Mouse (Mus musculus) neural tube, embryonic 13.5 days (tissue): ENCODE data around the gene Ltbr. TPM values are rescaled to one million over a fixed set of nuclear protein-coding genes. Genes with fewer than 3 reads are reported as not detected.

Source experiments
- ATAC-seq: fragments of 200-750 bp; cut with Nextera tagmentation; 2 replicates; pipeline ENCODE4 v1.8.0; 2017; ENCODE audit warnings: low read depth, mild to moderate bottlenecking, moderate TSS enrichment, moderate library complexity
- H3K27ac ChIP-seq: fragments of 300-500 bp; sonication (generic); replicated peaks from 2 replicates; pipeline ENCODE4 v1.5.1; 2015; ENCODE audit warnings: moderate library complexity, mild to moderate bottlenecking, inconsistent platforms
- H3K27me3 ChIP-seq: fragments of 300-500 bp; sonication (generic); 2 replicates; pipeline ENCODE4 v1.6.1; 2015; ENCODE audit warnings: mild to moderate bottlenecking, inconsistent platforms
- H3K36me3 ChIP-seq: fragments of 300-500 bp; sonication (generic); 2 replicates; pipeline ENCODE4 v1.6.1; 2015; ENCODE audit warnings: mild to moderate bottlenecking, inconsistent platforms
- H3K4me1 ChIP-seq: fragments of 300-500 bp; sonication (generic); replicated peaks from 2 replicates; pipeline ENCODE4 v1.6.1; 2015; ENCODE audit warnings: inconsistent platforms
- H3K4me2 ChIP-seq: fragments of 300-500 bp; sonication (generic); 2 replicates; pipeline ENCODE4 v1.6.1; 2015; ENCODE audit warnings: inconsistent platforms, mild to moderate bottlenecking, moderate library complexity
- H3K4me3 ChIP-seq: fragments of 300-500 bp; sonication (generic); 2 replicates; pipeline ENCODE4 v1.5.1; 2015; ENCODE audit warnings: mild to moderate bottlenecking, inconsistent platforms
- H3K9ac ChIP-seq: fragments of 300-500 bp; sonication (generic); 2 replicates; pipeline ENCODE4 v1.6.1; 2015; ENCODE audit warnings: moderate library complexity, mild to moderate bottlenecking, inconsistent platforms
- H3K9me3 ChIP-seq: fragments of 300-500 bp; sonication (generic); 2 replicates; pipeline ENCODE4 v1.6.1; 2016; ENCODE audit warnings: inconsistent platforms
- WGBS: fragments of 180-500 bp; shearing (Covaris S2); methylation state at CpG from one replicate; pipeline ENCODE4 v1.1.7; 2015; 5-methylcytosine and 5-hydroxymethylcytosine counted together
- polyA plus RNA-seq: library from polyadenylated mRNA; unstranded; fragments of >200 nt; fragmentation: Nextera tagmentation; extraction: Ambion mirVana; gene quantifications from 2 replicates; pipeline ENCODE4 v1.2.1, GENCODE M21; 2015

Ltbr gene
- polyA plus RNA-seq, 1 experiment from 2014 or later = 17.5 TPM

DNA sequence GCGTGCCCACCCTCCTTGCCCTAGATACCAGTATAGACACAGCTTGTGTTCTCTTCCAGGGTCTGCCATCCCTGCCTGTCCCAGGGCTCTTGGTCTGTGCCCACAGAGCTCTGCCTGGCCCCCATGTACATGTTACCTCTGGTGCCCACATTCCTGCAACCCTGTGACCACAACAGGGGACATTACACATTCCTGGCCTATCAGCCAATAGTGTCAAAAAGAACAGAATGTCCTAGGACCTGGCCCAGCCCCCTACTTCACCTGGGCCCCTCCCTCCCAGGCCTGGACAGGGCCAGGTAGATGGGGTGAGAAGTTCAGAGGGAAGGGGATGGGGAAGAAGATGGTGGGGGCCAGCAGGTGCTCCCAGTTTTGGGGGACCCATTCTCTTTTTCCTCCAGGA, 6.6 kb upstream of the Ltbr start, which contains the start of gene Scnn1a:
Scnn1a (plus strand) TSS at position 337 of the 400 bp plus-strand sequence.
- no peak within 1 kb of the TSS for H3K4me2 ChIP-seq
- H3K4me1 ChIP-seq = no peaks in the 10 kb centered on the region; the same call in 1 of the 2 replicates
- WGBS = 89% methylated on average over 1 of the region's 1 CpGs
- H3K4me3 ChIP-seq = no peak within 1 kb of the TSS
- ATAC-seq = no peak
- H3K27ac ChIP-seq = no peak within 1 kb of the TSS
- H3K9ac ChIP-seq = no peak within 1 kb of the TSS
- no peaks in the 10 kb centered on the region for H3K36me3 ChIP-seq
- H3K9me3 ChIP-seq = no peaks in the 10 kb centered on the region
- peaks cover 53% of the 10 kb centered on the region for H3K27me3 ChIP-seq

DNA sequence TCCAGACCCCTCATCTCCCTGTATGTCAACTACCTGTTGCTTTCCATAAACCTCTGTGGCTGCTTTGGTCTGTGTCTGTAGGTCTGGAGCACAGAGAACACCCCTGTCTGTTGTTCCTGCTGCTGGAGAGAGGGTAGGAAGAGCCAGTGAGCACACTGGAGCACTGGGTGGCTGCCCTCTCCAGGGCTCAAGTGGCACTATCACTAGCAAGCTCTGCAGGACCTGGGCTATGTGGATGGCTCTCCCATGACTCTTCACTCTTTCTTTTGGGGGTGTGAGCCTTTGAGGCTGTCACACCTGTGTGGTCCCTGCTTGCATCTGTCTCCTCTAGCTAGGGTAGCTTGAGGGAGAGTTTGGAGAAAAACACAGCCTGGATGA, 6.2 kb upstream of the Ltbr start:
- H3K36me3 ChIP-seq = no peaks in the 10 kb centered on the region
- no peak overlapping the region for H3K9ac ChIP-seq
- H3K27ac ChIP-seq = no peak overlapping the region
- H3K9me3 ChIP-seq = no peaks in the 10 kb centered on the region
- H3K4me3 ChIP-seq = no peak overlapping the region
- H3K27me3 ChIP-seq = peaks cover 53% of the 10 kb centered on the region
- H3K4me1 ChIP-seq = no peaks in the 10 kb centered on the region; the same call in 1 of the 2 replicates
- no peak for ATAC-seq
- no peak overlapping the region for H3K4me2 ChIP-seq

DNA sequence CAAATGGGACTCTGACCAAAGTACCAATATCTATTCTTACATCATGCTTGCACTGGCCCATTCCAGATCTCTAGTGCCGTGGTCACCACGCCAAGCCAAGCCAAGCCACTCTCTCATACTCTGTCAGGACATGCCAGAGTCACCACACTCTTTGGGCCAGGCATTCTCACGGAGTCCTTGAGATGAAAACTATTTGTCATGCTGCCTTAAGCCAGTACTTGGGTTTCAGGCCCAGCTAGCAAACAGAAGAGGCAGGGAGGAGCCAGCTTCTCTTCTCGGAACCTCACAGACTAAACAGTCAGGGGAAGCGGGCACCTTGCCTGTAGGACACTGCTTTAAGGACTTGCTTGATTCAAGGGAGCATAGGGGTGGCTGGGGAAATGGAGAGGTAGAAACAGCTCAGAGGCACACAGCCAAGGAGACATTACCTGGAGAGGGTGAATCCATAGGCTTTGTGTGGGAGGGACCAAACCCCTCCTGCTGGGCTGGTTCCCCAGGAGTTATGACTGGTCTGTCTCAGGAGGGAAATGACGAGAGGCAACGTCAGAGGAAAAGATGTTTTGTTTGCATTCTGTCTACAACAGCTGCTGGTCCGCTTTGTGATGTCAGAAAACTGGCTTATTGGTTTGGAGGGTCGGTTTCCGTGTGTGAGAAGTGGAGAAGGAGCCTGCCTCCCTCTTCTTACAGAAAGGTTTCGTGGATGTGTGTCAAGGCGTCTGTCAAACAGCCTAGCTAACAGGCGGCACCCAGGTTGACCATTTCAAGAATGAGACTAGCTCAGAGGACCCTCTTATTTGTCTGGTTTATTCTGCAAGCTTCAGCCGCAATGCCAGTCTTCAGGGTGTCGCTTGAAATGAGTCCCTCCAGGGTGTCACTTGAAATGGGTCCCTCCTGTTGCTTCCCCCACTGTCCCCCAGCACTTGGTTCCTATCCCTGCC, 5.6 kb upstream of the Ltbr start:
- no peak for ATAC-seq
- Histone ChIP-seq H3K36me3 (no peaks in the 10 kb centered on the region), H3K27ac (no peak overlapping the region), H3K27me3 (peaks cover 53% of the 10 kb centered on the region), H3K4me2 (no peak overlapping the region), H3K9me3 (no peaks in the 10 kb centered on the region), H3K9ac (no peak overlapping the region), H3K4me1 (peaks cover 3% of the 10 kb centered on the region), H3K4me3 (no peak overlapping the region)
- 67% methylated on average over 15 of the region's 15 CpGs for WGBS

DNA sequence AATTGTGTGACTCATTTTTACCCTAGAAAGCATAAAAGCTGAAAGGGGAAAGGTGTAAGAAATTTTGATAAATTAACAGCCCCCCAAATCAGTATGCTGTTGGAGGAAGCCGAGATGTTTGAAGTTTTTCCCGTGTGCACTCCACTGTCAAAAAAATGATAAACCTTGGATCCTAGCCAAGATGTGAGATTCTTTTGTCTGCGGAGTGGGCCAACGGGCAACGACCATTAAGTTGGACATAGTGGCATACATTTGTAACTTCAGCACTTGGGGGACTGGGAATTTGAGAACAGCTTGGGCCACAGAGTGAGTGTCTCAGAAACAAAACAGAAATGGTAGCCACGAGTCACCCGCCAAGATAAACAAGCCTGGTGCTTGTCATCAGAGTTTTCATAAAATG, 3.4 kb upstream of the Ltbr start:
- Histone ChIP-seq H3K27me3 (peaks cover 35% of the 10 kb centered on the region), H3K4me3 (no peak overlapping the region), H3K27ac (no peak overlapping the region), H3K9me3 (no peaks in the 10 kb centered on the region), H3K9ac (no peak overlapping the region), H3K4me2 (no peak overlapping the region), H3K36me3 (no peaks in the 10 kb centered on the region), H3K4me1 (peaks cover 23% of the 10 kb centered on the region)
- 70% methylated on average over 7 of the region's 7 CpGs for WGBS
- no peak for ATAC-seq

DNA sequence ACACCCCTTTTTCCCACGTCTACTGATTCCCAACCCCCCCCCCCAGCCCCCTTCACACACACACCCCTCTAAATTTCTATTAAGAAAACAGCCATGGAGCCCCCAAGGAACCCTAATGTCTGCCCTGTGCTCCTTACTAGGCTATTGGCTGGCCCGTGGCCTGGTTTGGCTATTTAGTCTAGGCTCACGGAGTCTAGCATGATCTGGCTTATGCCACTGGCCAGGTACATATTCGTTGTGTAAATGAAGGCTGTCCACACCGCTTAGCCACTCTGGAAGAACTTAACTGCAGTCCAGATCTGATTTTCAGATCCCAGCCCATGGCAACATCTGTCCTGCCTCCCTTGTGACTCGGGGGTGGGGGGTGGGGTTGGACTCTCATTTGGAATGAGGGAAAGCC, 1.1 kb upstream of the Ltbr start:
- H3K4me2 ChIP-seq = no peak overlapping the region
- H3K27ac ChIP-seq = no peak overlapping the region

DNA sequence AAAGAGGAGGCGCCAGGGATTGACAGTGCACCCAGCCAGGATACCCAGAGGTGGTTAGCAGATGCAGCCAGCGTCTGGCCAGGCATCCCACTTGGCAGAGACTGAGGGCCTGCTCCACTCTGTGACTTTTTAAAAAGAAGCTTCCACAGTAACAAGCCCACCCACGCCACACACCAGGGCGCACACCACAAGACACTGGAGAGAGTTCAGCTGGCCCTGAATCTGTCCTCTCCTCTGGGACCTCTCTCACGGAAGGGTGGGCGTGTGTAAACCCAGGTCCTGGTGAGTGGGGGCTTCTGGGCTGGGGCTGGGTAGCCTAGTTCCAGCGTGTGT, 512 bp upstream of the Ltbr start:
- H3K9ac ChIP-seq = peak overlapping the region; percentile 72
- no peak overlapping the region for H3K27ac ChIP-seq
- peak overlapping the region; percentile 39 for H3K4me3 ChIP-seq
- ATAC-seq = peak; percentile 51
- no peaks in the 10 kb centered on the region for H3K9me3 ChIP-seq
- 66% methylated on average over 7 of the region's 7 CpGs for WGBS
- peaks cover 7% of the 10 kb centered on the region; the same call in 1 of the 2 replicates for H3K27me3 ChIP-seq
- H3K4me1 ChIP-seq = peaks cover 25% of the 10 kb centered on the region
- H3K36me3 ChIP-seq = no peaks in the 10 kb centered on the region
- H3K4me2 ChIP-seq = peak overlapping the region; percentile 54

More for the DNA sequence above, 1.1 kb upstream of the Ltbr start:
- Histone ChIP-seq H3K4me3 (no peak overlapping the region), H3K4me1 (peaks cover 23% of the 10 kb centered on the region), H3K9me3 (no peaks in the 10 kb centered on the region), H3K36me3 (no peaks in the 10 kb centered on the region), H3K27me3 (peaks cover 12% of the 10 kb centered on the region), H3K9ac (no peak overlapping the region)
- 72% methylated on average over 6 of the region's 6 CpGs for WGBS
- ATAC-seq = no peak

DNA sequence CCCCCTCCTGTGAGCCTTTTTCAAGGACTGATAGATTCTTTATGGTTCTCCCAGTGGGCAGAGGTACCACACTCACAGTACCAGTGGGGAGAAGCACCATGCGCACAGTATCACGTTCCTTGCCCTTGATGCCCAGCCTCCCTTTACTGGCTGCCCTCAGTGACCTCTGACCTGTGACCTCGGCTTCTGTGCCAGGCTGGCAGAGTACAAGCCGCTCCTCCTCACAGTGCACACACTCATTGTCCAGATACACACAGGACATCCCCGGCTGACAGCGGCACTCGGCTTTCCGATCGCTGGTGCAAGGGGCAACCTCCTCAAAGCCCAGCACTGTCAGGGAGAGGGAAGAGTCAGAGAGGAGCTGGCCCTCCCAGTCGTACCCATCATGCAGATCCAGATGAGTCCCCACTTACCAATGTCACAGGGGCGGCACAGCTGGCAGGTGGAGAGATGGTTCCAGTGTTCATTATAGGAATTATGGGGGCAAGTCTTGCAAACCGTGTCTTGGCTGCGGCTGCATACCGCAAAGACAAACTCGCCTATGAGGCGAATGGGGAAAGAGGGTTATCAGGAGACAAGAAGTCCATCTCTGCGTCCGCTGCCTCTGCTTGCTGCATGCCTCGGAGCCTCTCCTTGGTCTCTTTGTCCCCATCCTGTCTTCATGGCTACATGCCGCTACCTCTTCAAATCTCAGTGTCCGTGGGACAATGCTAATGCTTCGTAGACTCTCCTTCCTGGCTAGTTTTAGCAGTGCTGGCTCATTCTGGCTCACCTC, 917 bp downstream of the Ltbr start:
- H3K4me2 ChIP-seq = peak overlapping the region; percentile 54
- no peak for ATAC-seq
- H3K9me3 ChIP-seq = no peaks in the 10 kb centered on the region
- H3K4me1 ChIP-seq = peaks cover 31% of the 10 kb centered on the region
- H3K36me3 ChIP-seq = no peaks in the 10 kb centered on the region
- H3K4me3 ChIP-seq = peak overlapping the region; percentile 39
- 72% methylated on average over 22 of the region's 22 CpGs for WGBS
- 0 out of 2 replicates have a peak, but pooled peaks cover 4% of the 10 kb centered on the region for H3K27me3 ChIP-seq
- peak overlapping the region; percentile 72; the same call in 1 of the 2 replicates for H3K9ac ChIP-seq
- H3K27ac ChIP-seq = no peak overlapping the region; the same call in 1 of the 2 replicates

DNA sequence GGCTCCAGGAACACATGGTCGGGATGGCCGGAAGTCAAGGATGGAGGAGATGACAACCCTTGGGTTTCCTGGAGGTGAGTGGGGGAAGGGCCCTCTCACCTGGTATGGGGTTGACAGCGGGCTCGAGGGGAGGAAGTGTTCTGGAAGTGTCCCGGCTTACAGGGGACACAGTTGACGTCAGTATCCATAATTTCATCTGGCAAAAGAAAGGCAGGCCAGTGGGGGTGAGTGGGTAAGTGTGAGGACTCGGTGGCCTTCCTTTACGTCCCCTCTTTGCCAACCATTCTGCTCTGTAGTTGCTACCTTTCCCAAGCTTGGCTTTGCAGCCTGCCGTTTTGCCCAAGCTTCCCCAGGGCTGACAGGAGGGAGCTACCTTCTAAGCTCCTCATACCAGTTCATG, 1.5 kb downstream of the Ltbr start:
- no peak for ATAC-seq
- no peak overlapping the region for H3K9ac ChIP-seq
- 0 out of 2 replicates have a peak overlapping the region, but pooled peaks have one; percentile 39 for H3K4me3 ChIP-seq

DNA sequence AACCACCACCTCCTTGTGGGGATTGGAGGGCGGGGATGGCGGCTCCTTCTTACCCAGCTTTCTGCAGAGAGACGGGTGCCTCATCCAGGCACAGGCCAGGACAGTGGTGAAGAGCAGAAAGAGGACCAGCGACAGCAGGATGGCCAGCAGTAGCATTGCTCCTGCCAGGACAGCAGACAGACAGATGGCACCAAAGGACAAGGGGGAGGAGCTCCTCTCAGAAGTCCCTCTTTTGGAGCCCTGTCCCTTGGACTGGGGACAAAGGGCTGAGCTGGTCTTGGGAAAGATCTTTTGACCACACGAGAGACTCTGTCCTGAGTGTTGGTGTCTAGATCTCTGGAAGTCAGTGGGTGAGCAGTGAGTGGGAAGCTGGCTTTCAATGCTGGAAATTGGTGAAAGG, 4.3 kb downstream of the Ltbr start:
- Histone ChIP-seq H3K36me3 (no peaks in the 10 kb centered on the region), H3K4me2 (no peak overlapping the region)

More for the DNA sequence above, 1.5 kb downstream of the Ltbr start:
- Histone ChIP-seq H3K9me3 (no peaks in the 10 kb centered on the region), H3K4me1 (peaks cover 31% of the 10 kb centered on the region), H3K4me2 (peak overlapping the region; percentile 54), H3K27ac (no peak overlapping the region), H3K27me3 (0 out of 2 replicates have a peak, but pooled peaks cover 4% of the 10 kb centered on the region), H3K36me3 (no peaks in the 10 kb centered on the region)
- WGBS = 88% methylated on average over 9 of the region's 9 CpGs

DNA sequence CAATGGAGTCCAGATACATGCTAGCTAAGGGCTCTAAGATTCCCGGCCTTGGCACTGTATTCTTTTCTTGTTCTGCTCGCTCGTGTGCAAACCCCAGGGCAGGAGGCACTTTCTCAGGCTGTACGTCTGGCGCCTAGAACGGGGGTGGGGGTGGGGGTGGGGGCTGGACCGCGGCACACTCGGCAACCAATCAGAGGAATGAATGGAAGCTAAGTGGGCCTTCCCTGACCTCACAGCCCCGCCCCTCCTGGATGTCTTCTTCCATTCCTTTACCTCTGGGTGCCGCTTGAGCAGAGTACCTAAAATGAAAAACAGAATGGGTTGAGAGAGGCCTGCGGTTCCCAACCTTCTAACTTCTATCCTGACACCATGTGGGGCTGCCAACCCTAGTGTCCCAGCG, 4.8 kb downstream of the Ltbr start:
- WGBS = 8% methylated on average over 13 of the region's 13 CpGs
- no peak for ATAC-seq
- H3K4me3 ChIP-seq = no peak overlapping the region
- no peaks in the 10 kb centered on the region for H3K9me3 ChIP-seq
- H3K9ac ChIP-seq = no peak overlapping the region
- H3K36me3 ChIP-seq = no peaks in the 10 kb centered on the region
- H3K27me3 ChIP-seq = no peaks in the 10 kb centered on the region
- H3K4me1 ChIP-seq = peaks cover 24% of the 10 kb centered on the region
- 0 out of 2 replicates have a peak overlapping the region, but pooled peaks have one; percentile 7 for H3K4me2 ChIP-seq
- no peak overlapping the region for H3K27ac ChIP-seq

More for the DNA sequence above, 4.3 kb downstream of the Ltbr start:
- Histone ChIP-seq H3K9me3 (no peaks in the 10 kb centered on the region), H3K9ac (no peak overlapping the region), H3K27ac (no peak overlapping the region), H3K27me3 (no peaks in the 10 kb centered on the region), H3K4me1 (peaks cover 29% of the 10 kb centered on the region), H3K4me3 (no peak overlapping the region)
- no peak for ATAC-seq
- 43% methylated on average over 5 of the region's 5 CpGs for WGBS

DNA sequence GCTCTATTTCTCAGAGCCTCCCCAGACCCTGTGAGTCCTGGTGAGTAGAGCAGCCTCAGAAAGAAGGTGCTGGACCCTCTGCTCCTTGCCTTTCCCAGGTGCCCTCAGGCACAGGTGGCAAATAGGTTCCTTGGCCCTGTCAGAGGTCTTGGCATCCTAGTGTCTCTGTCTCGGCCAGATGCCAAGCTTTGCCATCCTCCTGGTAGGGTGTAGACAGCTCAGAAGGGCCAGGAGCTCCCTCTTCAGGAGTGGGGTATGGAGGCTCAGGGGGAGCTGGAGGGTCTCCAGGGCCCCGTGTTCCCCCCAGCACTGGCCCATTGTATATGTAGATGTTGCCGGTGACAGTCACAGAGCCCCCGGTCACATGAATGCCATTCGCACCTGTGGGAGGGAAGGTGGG, 6.6 kb downstream of the Ltbr start:
- WGBS = 91% methylated on average over 5 of the region's 5 CpGs
- Histone ChIP-seq H3K27me3 (no peaks in the 10 kb centered on the region), H3K9ac (no peak overlapping the region), H3K4me2 (no peak overlapping the region), H3K4me1 (peaks cover 8% of the 10 kb centered on the region; the same call in 1 of the 2 replicates), H3K36me3 (no peaks in the 10 kb centered on the region), H3K4me3 (no peak overlapping the region), H3K9me3 (no peaks in the 10 kb centered on the region), H3K27ac (no peak overlapping the region)
- ATAC-seq = no peak

DNA sequence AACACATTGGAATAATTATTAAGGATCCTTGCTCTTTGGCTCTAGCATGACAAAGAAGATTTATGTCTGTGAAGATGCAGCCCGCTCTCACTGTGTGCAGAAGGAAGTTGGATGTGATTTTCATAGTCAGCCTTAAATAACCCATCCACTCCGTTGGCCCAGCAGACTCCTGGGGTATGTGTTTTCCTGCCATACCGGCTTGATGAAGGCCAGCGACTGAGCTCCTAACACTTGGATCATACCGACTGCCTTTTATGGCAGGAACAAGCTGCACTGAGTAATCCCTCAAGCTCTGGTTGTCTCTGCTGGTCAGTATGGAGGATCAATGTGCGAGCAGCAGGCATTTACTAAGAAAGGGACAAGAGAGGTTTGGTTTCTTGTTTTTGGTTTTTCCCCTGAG, 8.2 kb downstream of the Ltbr start:
- H3K27me3 ChIP-seq = no peaks in the 10 kb centered on the region
- 85% methylated on average over 6 of the region's 6 CpGs for WGBS
- H3K9me3 ChIP-seq = no peaks in the 10 kb centered on the region
- no peak overlapping the region for H3K4me3 ChIP-seq
- no peaks in the 10 kb centered on the region for H3K36me3 ChIP-seq
- H3K9ac ChIP-seq = no peak overlapping the region
- no peak overlapping the region for H3K27ac ChIP-seq
- peaks cover 8% of the 10 kb centered on the region; the same call in 1 of the 2 replicates for H3K4me1 ChIP-seq
- ATAC-seq = no peak
- H3K4me2 ChIP-seq = no peak overlapping the region
